Mouse (Mus musculus) brain, adult 2 months (tissue): ENCODE measurements at regions not wholly inside any gene's neighbourhood (a gene's known extent, or its start where the extent isn't known, plus 50 kb on each side); places are given as distances from the start of the nearest gene placed in this dataset.

Source experiments
- DNase-seq: peaks from one replicate; pipeline ENCODE4 v3.0.0; 2011; ENCODE audit warnings: low read depth, low spot score

DNA sequence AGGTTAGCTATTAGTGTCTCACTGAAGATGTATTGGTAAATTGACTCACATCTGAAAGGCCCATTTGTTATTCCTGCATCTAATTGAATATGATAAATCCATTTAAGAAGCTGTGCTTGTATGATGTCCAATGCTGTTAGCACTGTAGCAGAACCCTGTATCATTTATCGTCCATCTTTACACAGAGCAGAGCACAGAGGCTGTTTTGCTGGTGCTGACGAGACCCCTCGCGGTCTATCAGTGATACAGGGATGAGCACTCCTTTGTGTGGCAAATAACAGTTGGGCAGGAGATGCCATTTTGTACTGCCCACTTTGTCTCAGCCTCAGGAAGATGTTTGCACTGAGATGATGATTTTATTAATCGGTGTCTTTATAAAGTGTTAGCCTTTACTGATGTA lies 528.9 kb downstream of the Dnah5 start:
- DNase-seq = no peak

DNA sequence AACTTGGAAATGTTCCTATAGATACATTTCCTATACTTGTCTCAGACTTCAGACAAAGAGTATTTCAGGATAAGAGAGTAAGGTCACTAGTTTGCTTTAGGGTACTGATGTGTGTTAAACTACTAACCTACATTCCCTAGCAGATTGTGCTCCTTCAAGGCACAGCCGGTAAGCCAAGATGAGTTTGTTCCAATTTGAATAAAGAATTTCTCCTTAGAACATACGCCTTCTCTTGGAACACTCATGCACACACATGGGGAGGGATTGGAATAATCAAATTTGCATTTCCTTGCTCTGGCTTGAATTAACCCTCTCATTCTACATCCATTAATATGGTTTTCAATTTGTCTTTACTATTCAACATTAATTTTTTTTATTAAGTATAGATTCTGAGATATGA lies 537.0 kb downstream of the Dnah5 start:
- DNase-seq = peak; percentile 12

- no peak for DNase-seq
Measured at GRCm38 (mm10) chr15:28745691-28746090, 542.1 kb downstream of the Dnah5 start.

GRCm38 (mm10) chr15:28746603-28747002 lies 543.1 kb downstream of the Dnah5 start:
- no peak for DNase-seq

GRCm38 (mm10) chr15:28758736-28759135 lies 555.2 kb downstream of the Dnah5 start:
- no peak for DNase-seq
